Mouse (Mus musculus): ENCODE measurements at regions not wholly inside any gene's neighbourhood (a gene's known extent, or its start where the extent isn't known, plus 50 kb on each side); places are given as distances from the start of the nearest gene placed in this dataset.

GRCm38 (mm10) chr9:91948746-91949145 is 244.0 kb upstream of the Plscr5 start:
- H3K27ac ChIP-seq (ENCODE audit: insufficient read depth, low read length) = no peak overlapping the region
- no peak overlapping the region for H3K4me3 ChIP-seq (replicated peaks; ENCODE audit: insufficient read depth, low read depth, low read length)
- peak in 1 of 2 experiments; percentile 41 for DNase-seq
- no peaks in the 10 kb centered on the region for H3K27me3 ChIP-seq (ENCODE audit: control insufficient read depth, insufficient read depth, low read length)
- peaks cover 3% of the 10 kb centered on the region; the same call in 1 of the 2 replicates for H3K4me1 ChIP-seq (ENCODE audit: control insufficient read depth, insufficient read depth, low read length)
- TF ChIP-seq POLR2A (IDR thresholded peaks at IDR 0.05; ENCODE audit: borderline replicate concordance, insufficient read depth, low read length) (no peak), CTCF (IDR thresholded peaks at IDR 0.05; ENCODE audit: borderline replicate concordance, insufficient read depth, low read depth, low read length) (no peak)
- WGBS = 39% methylated on average over 1 of the region's 1 CpGs

GRCm38 (mm10) chr9:91942001-91942400 is 250.7 kb upstream of the Plscr5 start:
- no peak overlapping the region for H3K4me3 ChIP-seq (replicated peaks; ENCODE audit: insufficient read depth, low read depth, low read length)
- no peaks in the 10 kb centered on the region for H3K27me3 ChIP-seq (ENCODE audit: control insufficient read depth, insufficient read depth, low read length)
- no peak for TF ChIP-seq CTCF (IDR thresholded peaks at IDR 0.05; ENCODE audit: borderline replicate concordance, insufficient read depth, low read depth, low read length)
- no peak for TF ChIP-seq POLR2A (IDR thresholded peaks at IDR 0.05; ENCODE audit: borderline replicate concordance, insufficient read depth, low read length)
- WGBS = 37% methylated on average over 1 of the region's 1 CpGs
- H3K4me1 ChIP-seq (ENCODE audit: control insufficient read depth, insufficient read depth, low read length) = no peaks in the 10 kb centered on the region
- no peak for DNase-seq
- H3K27ac ChIP-seq (ENCODE audit: insufficient read depth, low read length) = no peak overlapping the region

- Histone ChIP-seq H3K27me3 (ENCODE audit: control insufficient read depth, insufficient read depth, low read length) (no peaks in the 10 kb centered on the region), H3K27ac (ENCODE audit: insufficient read depth, low read length) (no peak overlapping the region), H3K4me1 (ENCODE audit: control insufficient read depth, insufficient read depth, low read length) (no peaks in the 10 kb centered on the region), H3K4me3 (replicated peaks; ENCODE audit: insufficient read depth, low read depth, low read length) (no peak overlapping the region)
- WGBS = 51% methylated on average over 4 of the region's 4 CpGs
- DNase-seq = no peak
- TF ChIP-seq CTCF (IDR thresholded peaks at IDR 0.05; ENCODE audit: borderline replicate concordance, insufficient read depth, low read depth, low read length) (no peak), POLR2A (IDR thresholded peaks at IDR 0.05; ENCODE audit: borderline replicate concordance, insufficient read depth, low read length) (no peak)
Observed at GRCm38 (mm10) chr9:91938729-91939128, 254.0 kb upstream of the Plscr5 start.

GRCm38 (mm10) chr9:91904066-91904465 is 288.7 kb upstream of the Plscr5 start:
- Histone ChIP-seq H3K4me1 (ENCODE audit: control insufficient read depth, insufficient read depth, low read length) (no peaks in the 10 kb centered on the region), H3K27me3 (ENCODE audit: control insufficient read depth, insufficient read depth, low read length) (no peaks in the 10 kb centered on the region), H3K4me3 (replicated peaks; ENCODE audit: insufficient read depth, low read depth, low read length) (no peak overlapping the region), H3K27ac (ENCODE audit: insufficient read depth, low read length) (no peak overlapping the region)
- DNase-seq = peak; percentile 24 to 37
- 23% methylated on average over 5 of the region's 5 CpGs for WGBS
- TF ChIP-seq POLR2A (IDR thresholded peaks at IDR 0.05; ENCODE audit: borderline replicate concordance, insufficient read depth, low read length) (no peak), CTCF (IDR thresholded peaks at IDR 0.05; ENCODE audit: borderline replicate concordance, insufficient read depth, low read depth, low read length) (no peak)

- no peaks in the 10 kb centered on the region for H3K27me3 ChIP-seq (ENCODE audit: control insufficient read depth, insufficient read depth, low read length)
- H3K4me3 ChIP-seq (replicated peaks; ENCODE audit: insufficient read depth, low read depth, low read length) = no peak overlapping the region
- no peak overlapping the region for H3K27ac ChIP-seq (ENCODE audit: insufficient read depth, low read length)
- TF ChIP-seq CTCF (IDR thresholded peaks at IDR 0.05; ENCODE audit: borderline replicate concordance, insufficient read depth, low read depth, low read length) (no peak), POLR2A (IDR thresholded peaks at IDR 0.05; ENCODE audit: borderline replicate concordance, insufficient read depth, low read length) (no peak)
- DNase-seq = no peak
- H3K4me1 ChIP-seq (ENCODE audit: control insufficient read depth, insufficient read depth, low read length) = no peaks in the 10 kb centered on the region
Observed at GRCm38 (mm10) chr9:91900956-91901355, 291.8 kb upstream of the Plscr5 start.

GRCm38 (mm10) chr9:91876823-91877222 is 315.9 kb upstream of the Plscr5 start:
- no peak for DNase-seq
- Histone ChIP-seq H3K4me1 (ENCODE audit: control insufficient read depth, insufficient read depth, low read length) (no peaks in the 10 kb centered on the region), H3K27ac (ENCODE audit: insufficient read depth, low read length) (no peak overlapping the region), H3K4me3 (replicated peaks; ENCODE audit: insufficient read depth, low read depth, low read length) (no peak overlapping the region), H3K27me3 (ENCODE audit: control insufficient read depth, insufficient read depth, low read length) (no peaks in the 10 kb centered on the region)
- 90% methylated on average over 1 of the region's 1 CpGs for whole genome bisulfite sequencing
- no peak for TF ChIP-seq CTCF (IDR thresholded peaks at IDR 0.05; ENCODE audit: borderline replicate concordance, insufficient read depth, low read depth, low read length)
- no peak for TF ChIP-seq POLR2A (IDR thresholded peaks at IDR 0.05; ENCODE audit: borderline replicate concordance, insufficient read depth, low read length)

- no peaks in the 10 kb centered on the region for H3K27me3 ChIP-seq (ENCODE audit: control insufficient read depth, insufficient read depth, low read length)
- H3K4me1 ChIP-seq (ENCODE audit: control insufficient read depth, insufficient read depth, low read length) = no peaks in the 10 kb centered on the region
- H3K27ac ChIP-seq (ENCODE audit: insufficient read depth, low read length) = no peak overlapping the region
- 52% methylated on average over 3 of the region's 3 CpGs for WGBS
- TF ChIP-seq POLR2A (IDR thresholded peaks at IDR 0.05; ENCODE audit: borderline replicate concordance, insufficient read depth, low read length) (no peak), CTCF (IDR thresholded peaks at IDR 0.05; ENCODE audit: borderline replicate concordance, insufficient read depth, low read depth, low read length) (no peak)
- no peak overlapping the region for H3K4me3 ChIP-seq (replicated peaks; ENCODE audit: insufficient read depth, low read depth, low read length)
- no peak for DNase-seq
Observed at GRCm38 (mm10) chr9:91831556-91831955, 361.2 kb upstream of the Plscr5 start.

GRCm38 (mm10) chr9:91823733-91824487 is 368.8 kb upstream of the Plscr5 start:
- 63% methylated on average over 1 of the region's 1 CpGs for WGBS
- Histone ChIP-seq H3K27ac (ENCODE audit: insufficient read depth, low read length) (no peak overlapping the region), H3K4me1 (ENCODE audit: control insufficient read depth, insufficient read depth, low read length) (no peaks in the 10 kb centered on the region), H3K4me3 (replicated peaks; ENCODE audit: insufficient read depth, low read depth, low read length) (no peak overlapping the region), H3K27me3 (ENCODE audit: control insufficient read depth, insufficient read depth, low read length) (no peaks in the 10 kb centered on the region)
- no peak for TF ChIP-seq POLR2A (IDR thresholded peaks at IDR 0.05; ENCODE audit: borderline replicate concordance, insufficient read depth, low read length)
- no peak for TF ChIP-seq CTCF (IDR thresholded peaks at IDR 0.05; ENCODE audit: borderline replicate concordance, insufficient read depth, low read depth, low read length)
- no peak for DNase-seq
